Mouse (Mus musculus): ENCODE results near the gene Ube2s.
"Not testable (repeated sequence)": the region's sequence is repeated elsewhere in the genome, so short reads cannot be mapped to it uniquely, and the experiment has no call there.

Ube2s gene

GRCm38 (mm10) chr7:4820925-4821324 is 8.5 kb upstream of the Ube2s start:
- DNase-seq, result not testable (repeated sequence)

GRCm38 (mm10) chr7:4816559-4816958 is 4.2 kb upstream of the Ube2s start:
- no peak for DNase-seq

GRCm38 (mm10) chr7:4813105-4813791 is 858 bp upstream of the Ube2s start:
- no peak for DNase-seq

GRCm38 (mm10) chr7:4811842-4812302 is 518 bp downstream of the Ube2s start:
- DNase-seq, result no peak

- not testable (repeated sequence) for DNase-seq
Observed at GRCm38 (mm10) chr7:4811131-4811530, 1.3 kb downstream of the Ube2s start.

GRCm38 (mm10) chr7:4806716-4807115 is 5.7 kb downstream of the Ube2s start:
- DNase-seq, result peak; percentile 52

- no peak for DNase-seq
Observed at GRCm38 (mm10) chr7:4802247-4802646, 10.1 kb downstream of the Ube2s start.

GRCm38 (mm10) chr7:4795767-4796433 is 16.5 kb downstream of the Ube2s start:
- peak; percentile 53 for DNase-seq

GRCm38 (mm10) chr7:4794631-4795168 is 17.7 kb downstream of the Ube2s start:
- DNase-seq, result no peak

GRCm38 (mm10) chr7:4793674-4794073 is 18.7 kb downstream of the Ube2s start:
- DNase-seq, result no peak

GRCm38 (mm10) chr7:4793248-4793647 is 19.1 kb downstream of the Ube2s start:
- DNase-seq, result not testable (repeated sequence)

- peak; percentile 98 for DNase-seq
Observed at GRCm38 (mm10) chr7:4792278-4793212, 19.8 kb downstream of the Ube2s start, which contains the start of gene Rpl28. TSS of gene Rpl28 (plus strand) at chr7:4792874.

- DNase-seq, result peak; percentile 88
Observed at GRCm38 (mm10) chr7:4789436-4789935, 22.9 kb downstream of the Ube2s start, which contains the start of gene Tmem238. TSS of gene Tmem238 (minus strand) at chr7:4789656.

- DNase-seq, result peak; percentile 79
Observed at GRCm38 (mm10) chr7:4788499-4789435, 23.6 kb downstream of the Ube2s start.

- no peak for DNase-seq
Observed at GRCm38 (mm10) chr7:4783667-4784268, 28.6 kb downstream of the Ube2s start.

- DNase-seq, result no peak
Observed at GRCm38 (mm10) chr7:4782759-4783158, 29.6 kb downstream of the Ube2s start, which contains the start of the genes Il11 and Tmem190. TSS of gene Il11 (minus strand) at chr7:4782859. TSS of gene Tmem190 (plus strand) at chr7:4782937.

GRCm38 (mm10) chr7:4782130-4782529 is 30.3 kb downstream of the Ube2s start:
- no peak for DNase-seq

GRCm38 (mm10) chr7:4779921-4780320 is 32.5 kb downstream of the Ube2s start:
- DNase-seq, result no peak

GRCm38 (mm10) chr7:4777851-4778637 is 34.3 kb downstream of the Ube2s start:
- no peak for DNase-seq
